Mouse (Mus musculus) embryonic facial prominence, embryonic 14.5 days (tissue): ENCODE results near the gene Prtg. TPM values are rescaled to one million over a fixed set of nuclear protein-coding genes. Genes with fewer than 3 reads are reported as not detected.

Experiments
- ATAC-seq: fragments of 200-750 bp; cut with Nextera tagmentation; 2 replicates; pipeline ENCODE4 v1.8.0; 2017; ENCODE audit warnings: low read depth, moderate number of reproducible peaks, moderate TSS enrichment
- DNase-seq: peaks from one replicate; pipeline ENCODE4 v3.0.0-alpha.2; 2015; ENCODE audit warnings: low spot score
- H3K27ac ChIP-seq: fragments of 300-500 bp; sonication (generic); replicated peaks from 2 replicates; pipeline ENCODE4 v1.5.1; 2014; ENCODE audit warnings: low read depth, mild to moderate bottlenecking, low read length, moderate library complexity
- H3K27me3 ChIP-seq: fragments of 300-500 bp; sonication (generic); replicated peaks from 2 replicates; pipeline ENCODE4 v1.6.1; 2014; ENCODE audit warnings: low read length; ENCODE audit not compliant: control insufficient read depth, insufficient read depth
- H3K36me3 ChIP-seq: fragments of 300-500 bp; sonication (generic); 2 replicates; pipeline ENCODE4 v1.6.1; 2014; ENCODE audit warnings: low read length, mixed read lengths; ENCODE audit not compliant: control insufficient read depth, insufficient read depth
- H3K4me1 ChIP-seq: fragments of 300-500 bp; sonication (generic); 2 replicates; pipeline ENCODE4 v1.6.1; 2014; ENCODE audit warnings: antibody characterized with exemption, low read length; ENCODE audit not compliant: control insufficient read depth, insufficient read depth
- H3K4me2 ChIP-seq: fragments of 300-500 bp; sonication (generic); 2 replicates; pipeline ENCODE4 v1.6.1; 2014; ENCODE audit warnings: low read depth, mild to moderate bottlenecking, low read length, moderate library complexity, mixed read lengths
- H3K4me3 ChIP-seq: fragments of 300-500 bp; sonication (generic); 2 replicates; pipeline ENCODE4 v1.5.1; 2014; ENCODE audit warnings: low read depth, mild to moderate bottlenecking, low read length
- H3K9ac ChIP-seq: fragments of 300-500 bp; sonication (generic); 2 replicates; pipeline ENCODE4 v1.6.1; 2014; ENCODE audit warnings: low read depth, mild to moderate bottlenecking, low read length, moderate library complexity, mixed read lengths
- H3K9me3 ChIP-seq: fragments of 300-500 bp; sonication (generic); 2 replicates; pipeline ENCODE4 v1.6.1; 2016; ENCODE audit warnings: low read length; ENCODE audit not compliant: control insufficient read depth
- WGBS: fragments of 180-500 bp; shearing (Covaris S2); extraction: QIAGEN DNeasy Blood & Tissue Kit; methylation state at CpG from one replicate; pipeline ENCODE4 v1.1.7; 2014; 5-methylcytosine and 5-hydroxymethylcytosine counted together
- polyA plus RNA-seq: library from polyadenylated mRNA; unstranded; fragments of >200 nt; fragmentation: Nextera tagmentation; extraction: Ambion mirVana; gene quantifications from 2 replicates; pipeline ENCODE4 v1.2.1, GENCODE M21; 2014

The Prtg gene
- polyA plus RNA-seq, 1 experiment from 2014 or later, result 1.3 TPM

DNA sequence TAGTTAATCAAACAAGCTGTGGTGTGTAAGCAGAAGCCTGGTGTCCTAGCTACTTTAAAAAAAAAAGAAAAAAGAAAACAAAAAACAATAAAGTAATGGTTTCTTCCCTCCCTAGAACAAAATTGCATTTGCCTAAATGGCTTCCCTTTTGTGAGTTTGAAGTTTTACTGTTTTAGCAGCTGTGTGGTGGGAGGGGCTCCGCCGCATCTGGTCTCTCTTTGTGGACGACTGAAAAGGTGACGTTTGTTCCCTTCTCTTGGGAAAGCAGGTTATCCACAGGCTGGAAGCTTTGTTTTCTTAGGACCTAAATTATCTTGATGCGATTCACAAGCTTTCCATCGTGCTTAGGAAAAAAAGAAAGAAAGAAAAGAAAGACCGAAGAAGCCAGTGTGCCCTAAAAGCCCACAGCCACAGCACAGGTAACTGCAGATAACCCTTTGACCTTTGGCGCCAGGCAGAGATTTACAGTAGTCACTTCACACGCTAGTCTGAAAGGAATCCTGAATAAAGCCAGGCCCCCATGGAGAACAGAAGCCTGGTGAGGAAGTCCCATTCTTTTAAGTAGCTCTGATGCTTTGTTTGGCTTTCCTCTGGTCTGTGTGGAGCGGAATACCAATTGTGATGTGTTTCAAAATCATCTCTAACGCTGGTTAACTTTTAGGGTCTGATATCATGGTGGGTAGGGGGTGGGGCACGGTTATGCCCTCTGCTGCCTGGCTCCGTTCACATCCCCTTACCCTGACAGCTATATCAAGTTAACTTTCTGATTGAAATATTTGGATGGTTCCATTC is 65.0 kb downstream of the Prtg start:
- peak; percentile 39 for DNase-seq
- no peaks in the 10 kb centered on the region for H3K27me3 ChIP-seq
- peak overlapping the region; percentile 37 for H3K4me2 ChIP-seq
- H3K27ac ChIP-seq, result peak overlapping the region; percentile 69
- ATAC-seq, result no peak
- H3K9ac ChIP-seq, result no peak overlapping the region; the same call in 1 of the 2 replicates
- no peaks in the 10 kb centered on the region for H3K9me3 ChIP-seq
- H3K4me1 ChIP-seq, result peaks cover 11% of the 10 kb centered on the region
- 0 out of 2 replicates have a peak overlapping the region, but pooled peaks have one; percentile 1 for H3K4me3 ChIP-seq
- 17% methylated on average over 13 of the region's 13 CpGs for WGBS
- no peaks in the 10 kb centered on the region for H3K36me3 ChIP-seq

DNA sequence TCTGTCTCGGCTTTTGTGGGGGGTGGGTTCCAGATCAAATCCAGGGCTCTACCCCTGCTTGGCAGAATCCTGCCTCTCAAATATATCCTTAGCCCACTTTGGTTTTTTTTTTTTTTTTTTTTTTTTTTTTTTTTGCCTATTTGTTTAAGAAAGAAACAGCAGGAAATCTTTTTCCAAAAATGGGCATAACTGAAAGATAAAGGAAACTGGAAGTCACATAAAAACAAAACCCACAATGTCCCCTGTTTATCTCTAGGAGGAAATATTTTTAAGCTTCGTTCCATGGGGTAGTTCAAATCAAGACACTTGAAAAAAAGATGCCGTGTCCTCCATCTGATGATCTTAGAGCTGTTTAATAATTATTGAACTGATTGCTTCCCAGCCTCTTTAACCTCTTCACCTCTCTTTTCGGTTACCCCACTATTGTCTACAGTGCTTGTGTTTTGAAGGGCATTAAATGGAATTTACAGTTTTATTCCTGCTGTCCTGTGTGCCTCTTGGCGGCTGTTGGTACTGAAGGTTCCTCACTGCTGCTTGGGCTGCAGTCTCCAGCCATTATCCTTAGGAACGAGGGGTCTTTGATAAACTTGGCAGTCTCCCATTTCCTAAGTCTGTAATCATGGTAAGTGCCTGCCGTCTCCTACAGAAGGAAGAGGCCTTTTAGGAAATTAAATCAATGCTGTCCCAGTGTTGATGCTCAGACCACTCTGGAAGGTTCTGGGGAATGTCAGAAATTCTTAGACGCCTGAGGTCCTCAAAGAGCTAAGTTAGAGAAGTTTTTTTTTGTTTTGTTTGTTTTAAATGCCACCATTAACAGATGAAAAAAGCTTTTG is 65.8 kb downstream of the Prtg start:
- peak; percentile 54 for DNase-seq

DNA sequence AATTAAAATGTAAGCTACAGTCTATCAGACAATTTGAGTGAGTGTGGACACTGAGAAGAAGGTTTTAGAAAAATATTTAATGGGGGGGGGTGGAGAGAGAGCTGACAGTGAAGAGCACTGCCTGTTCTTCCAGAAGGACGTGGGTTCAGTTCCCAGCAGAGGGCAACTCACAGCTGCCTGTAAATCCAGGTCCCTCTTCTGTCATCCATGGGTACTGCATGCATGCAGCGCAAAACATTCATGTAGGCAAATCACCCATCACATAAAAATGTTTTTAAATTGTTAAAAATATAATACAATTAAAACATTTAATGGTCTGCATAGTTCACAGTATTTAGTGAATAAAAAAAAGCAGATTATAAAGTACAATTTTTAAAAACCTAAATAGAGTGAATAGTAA is 69.2 kb downstream of the Prtg start:
- no peak overlapping the region for H3K27ac ChIP-seq
- WGBS, result 83% methylated on average over 2 of the region's 2 CpGs
- no peaks in the 10 kb centered on the region for H3K36me3 ChIP-seq
- no peak overlapping the region for H3K4me3 ChIP-seq
- no peaks in the 10 kb centered on the region for H3K9me3 ChIP-seq
- no peak for ATAC-seq
- no peak overlapping the region for H3K4me2 ChIP-seq
- DNase-seq, result no peak
- H3K9ac ChIP-seq, result no peak overlapping the region
- H3K27me3 ChIP-seq, result no peaks in the 10 kb centered on the region
- peaks cover 43% of the 10 kb centered on the region for H3K4me1 ChIP-seq

More for the DNA sequence above, 65.8 kb downstream of the Prtg start:
- no peaks in the 10 kb centered on the region for H3K9me3 ChIP-seq
- no peak overlapping the region for H3K9ac ChIP-seq
- H3K4me1 ChIP-seq, result peaks cover 11% of the 10 kb centered on the region
- ATAC-seq, result no peak
- H3K4me2 ChIP-seq, result no peak overlapping the region
- 31% methylated on average over 8 of the region's 8 CpGs for WGBS
- no peaks in the 10 kb centered on the region for H3K36me3 ChIP-seq
- H3K27me3 ChIP-seq, result no peaks in the 10 kb centered on the region
- peak overlapping the region; percentile 69 for H3K27ac ChIP-seq
- no peak overlapping the region for H3K4me3 ChIP-seq

DNA sequence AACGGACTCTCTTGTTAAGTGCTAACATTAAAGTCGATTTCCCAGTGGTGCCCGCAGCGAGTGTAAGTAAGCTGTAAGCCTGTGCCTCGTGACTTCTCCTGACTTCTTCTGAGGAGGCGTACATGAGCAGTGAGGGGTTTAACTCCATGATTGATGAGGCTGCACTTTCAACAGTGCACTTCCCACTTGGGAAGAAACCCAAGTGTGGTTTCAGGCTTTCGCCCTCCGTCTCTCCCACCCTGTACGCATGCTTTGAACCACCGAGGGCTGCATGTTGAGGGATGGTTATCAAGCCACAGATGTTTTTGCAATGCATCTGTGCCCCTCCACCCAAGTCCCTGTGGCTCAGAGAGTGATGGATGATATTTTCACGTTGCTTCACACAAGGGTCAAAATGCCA is 71.2 kb downstream of the Prtg start:
- Histone ChIP-seq H3K9ac (0 out of 2 replicates have a peak overlapping the region, but pooled peaks have one; percentile 15), H3K4me1 (peaks cover 42% of the 10 kb centered on the region), H3K27me3 (no peaks in the 10 kb centered on the region), H3K27ac (peak overlapping the region; percentile 22), H3K4me3 (no peak overlapping the region), H3K36me3 (no peaks in the 10 kb centered on the region), H3K9me3 (no peaks in the 10 kb centered on the region), H3K4me2 (peak overlapping the region; percentile 2)
- 22% methylated on average over 11 of the region's 11 CpGs for WGBS
- DNase-seq (peak; percentile 77), ATAC-seq (peak; percentile 62)

DNA sequence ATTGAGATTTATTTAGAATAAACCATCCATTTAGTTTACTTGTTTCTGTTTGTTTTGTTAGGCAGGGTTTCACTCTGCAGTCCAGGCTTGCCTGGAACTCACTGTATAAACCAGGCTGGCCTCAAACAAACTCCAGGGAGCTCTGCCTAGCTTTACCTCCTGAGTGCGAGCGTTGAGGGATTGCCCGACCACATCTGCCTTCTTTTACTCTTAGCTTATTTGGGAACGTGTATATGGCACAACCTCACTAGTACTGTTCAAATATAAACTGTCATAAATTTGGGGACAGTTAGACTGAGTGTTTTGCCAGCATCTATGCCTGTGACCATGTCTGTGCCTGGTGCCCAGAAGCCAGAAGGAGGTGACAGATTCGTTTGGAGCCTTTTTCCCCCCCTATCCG is 72.0 kb downstream of the Prtg start:
- Histone ChIP-seq H3K36me3 (no peaks in the 10 kb centered on the region), H3K4me2 (peak overlapping the region; percentile 2; the same call in 1 of the 2 replicates), H3K4me1 (peaks cover 42% of the 10 kb centered on the region), H3K9ac (no peak overlapping the region), H3K27me3 (no peaks in the 10 kb centered on the region), H3K4me3 (no peak overlapping the region), H3K9me3 (no peaks in the 10 kb centered on the region), H3K27ac (peak overlapping the region; percentile 22; the same call in 1 of the 2 replicates)
- 31% methylated on average over 6 of the region's 6 CpGs for WGBS
- no peak for ATAC-seq
- no peak for DNase-seq

DNA sequence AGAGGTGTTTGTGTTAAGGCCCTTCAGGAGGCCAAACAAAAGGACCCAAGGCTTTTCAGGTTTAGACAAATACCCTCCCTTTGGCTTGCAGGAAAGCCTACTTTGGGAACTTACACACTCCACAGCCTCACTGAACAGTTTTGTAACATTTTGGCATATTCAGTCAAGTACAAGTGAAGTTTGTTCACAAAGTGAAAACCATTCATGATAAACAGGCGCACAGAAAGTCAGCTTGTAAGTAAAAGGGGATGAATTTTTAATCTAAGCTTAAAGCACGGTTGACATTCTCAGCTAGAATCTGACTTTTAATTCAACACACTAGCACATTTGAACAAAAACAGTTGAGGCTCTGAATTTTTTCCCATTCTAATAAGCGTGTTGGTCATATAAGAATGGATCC is 72.9 kb downstream of the Prtg start:
- H3K27me3 ChIP-seq, result no peaks in the 10 kb centered on the region
- H3K36me3 ChIP-seq, result no peaks in the 10 kb centered on the region

DNA sequence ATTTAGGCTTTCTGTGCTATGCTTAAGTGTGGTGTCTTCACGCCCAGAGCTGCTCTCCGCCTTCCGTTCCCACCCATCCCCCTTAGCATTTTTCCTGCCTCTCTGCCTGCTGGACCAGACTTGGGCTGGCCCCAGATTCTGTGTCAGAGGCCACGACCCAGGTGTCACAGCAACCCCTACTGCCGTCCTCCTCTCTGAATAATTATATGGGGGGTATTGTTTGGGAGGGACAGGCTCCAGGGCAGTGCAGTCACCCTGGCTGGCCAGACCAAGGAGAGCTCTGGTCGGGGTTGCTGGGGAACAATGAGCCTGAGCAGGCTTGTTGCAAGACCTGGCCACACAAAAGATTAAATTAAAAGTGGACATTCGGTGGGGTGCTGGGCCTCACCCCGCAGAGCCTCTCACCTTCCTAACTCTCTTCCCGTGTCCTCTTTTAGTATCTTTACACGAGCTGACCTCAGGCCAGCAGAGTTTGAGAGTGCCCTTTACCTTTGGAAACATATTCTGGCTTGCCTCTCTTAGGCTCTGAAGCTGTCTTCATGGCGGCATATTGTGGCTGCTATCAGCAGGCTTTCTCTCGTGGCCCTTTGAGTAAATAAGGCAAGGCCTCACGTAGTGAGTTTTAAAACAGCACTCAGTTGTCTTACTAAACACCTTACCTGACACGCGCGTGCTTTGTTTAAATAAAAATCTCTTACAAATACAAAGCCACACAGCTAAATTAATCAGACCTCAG is 73.7 kb downstream of the Prtg start:
- DNase-seq (no peak), ATAC-seq (0 out of 2 replicates have a peak, but pooled peaks have one; percentile 17)
- Histone ChIP-seq H3K27me3 (no peaks in the 10 kb centered on the region), H3K9ac (peak overlapping the region; percentile 32; the same call in 1 of the 2 replicates), H3K4me3 (no peak overlapping the region), H3K4me1 (peaks cover 42% of the 10 kb centered on the region), H3K4me2 (no peak overlapping the region), H3K9me3 (no peaks in the 10 kb centered on the region), H3K36me3 (no peaks in the 10 kb centered on the region), H3K27ac (no peak overlapping the region; the same call in 1 of the 2 replicates)
- WGBS, result 40% methylated on average over 16 of the region's 16 CpGs

More for the DNA sequence above, 72.9 kb downstream of the Prtg start:
- no peak for DNase-seq
- Histone ChIP-seq H3K4me2 (no peak overlapping the region), H3K27ac (peak overlapping the region; percentile 22), H3K4me1 (peaks cover 42% of the 10 kb centered on the region), H3K4me3 (no peak overlapping the region), H3K9ac (no peak overlapping the region), H3K9me3 (no peaks in the 10 kb centered on the region)
- ATAC-seq, result no peak
- 66% methylated on average over 3 of the region's 3 CpGs for WGBS
